Mouse (Mus musculus): ENCODE data around the gene Auts2.

GRCm38 (mm10) chr5:132195048-132195533 lies 348.1 kb downstream of the Auts2 start:
- no peak for TF ChIP-seq CTCF (IDR thresholded peaks at IDR 0.05; ENCODE audit: low read depth)
- TF ChIP-seq EP300 (IDR thresholded peaks at IDR 0.05; ENCODE audit: low read depth): no peak
